Mouse (Mus musculus) hindbrain, postnatal 0 days (tissue): ENCODE measurements at regions not wholly inside any gene's neighbourhood (a gene's known extent, or its start where the extent isn't known, plus 50 kb on each side); places are given as distances from the start of the nearest gene placed in this dataset.

Source experiments
- ATAC-seq: fragments of 200-750 bp; cut with Nextera tagmentation; 2 replicates; pipeline ENCODE4 v1.8.0; 2017; ENCODE audit warnings: mild to moderate bottlenecking, moderate TSS enrichment, moderate library complexity
- DNase-seq: peaks from one replicate; pipeline ENCODE4 v3.0.0-alpha.2; 2015; ENCODE audit warnings: low spot score
- H3K27ac ChIP-seq: fragments of 300-500 bp; sonication (generic); 2 replicates; pipeline ENCODE4 v1.5.1; 2014; ENCODE audit warnings: mild to moderate bottlenecking
- H3K27me3 ChIP-seq: fragments of 300-500 bp; sonication (generic); 2 replicates; pipeline ENCODE4 v1.6.1; 2014; ENCODE audit warnings: low read length, mixed read lengths; ENCODE audit not compliant: insufficient read depth
- H3K36me3 ChIP-seq: fragments of 300-500 bp; sonication (generic); 2 replicates; pipeline ENCODE4 v1.6.1; 2014; ENCODE audit warnings: low read length, mixed read lengths; ENCODE audit not compliant: insufficient read depth
- H3K4me1 ChIP-seq: fragments of 300-500 bp; sonication (generic); 2 replicates; pipeline ENCODE4 v1.6.1; 2014; ENCODE audit warnings: antibody characterized with exemption, low read length, mixed read lengths; ENCODE audit not compliant: insufficient read depth
- H3K4me2 ChIP-seq: fragments of 300-500 bp; sonication (generic); 2 replicates; pipeline ENCODE4 v1.6.1; 2014; ENCODE audit warnings: low read depth, mild to moderate bottlenecking, low read length, moderate library complexity, mixed read lengths
- H3K4me3 ChIP-seq: fragments of 300-500 bp; sonication (generic); 2 replicates; pipeline ENCODE4 v1.5.1; 2014; ENCODE audit warnings: low read length
- H3K9ac ChIP-seq: fragments of 300-500 bp; sonication (generic); replicated peaks from 2 replicates; pipeline ENCODE4 v1.6.1; 2014; ENCODE audit warnings: mild to moderate bottlenecking, low read length, moderate library complexity, mixed read lengths
- H3K9me3 ChIP-seq: fragments of 300-500 bp; sonication (generic); 2 replicates; pipeline ENCODE4 v1.6.1; 2016; ENCODE audit warnings: low read length, mixed read lengths
- CTCF ChIP-seq: IDR thresholded peaks from 2 replicates; pipeline ENCODE4 v1.5.1; 2016; ENCODE audit warnings: antibody characterized with exemption, control low read depth, low read depth
- WGBS: fragments of 180-500 bp; shearing (Covaris S2); extraction: QIAGEN DNeasy Blood & Tissue Kit; methylation state at CpG from one replicate; pipeline ENCODE4 v1.1.7; 2014; 5-methylcytosine and 5-hydroxymethylcytosine counted together

DNA sequence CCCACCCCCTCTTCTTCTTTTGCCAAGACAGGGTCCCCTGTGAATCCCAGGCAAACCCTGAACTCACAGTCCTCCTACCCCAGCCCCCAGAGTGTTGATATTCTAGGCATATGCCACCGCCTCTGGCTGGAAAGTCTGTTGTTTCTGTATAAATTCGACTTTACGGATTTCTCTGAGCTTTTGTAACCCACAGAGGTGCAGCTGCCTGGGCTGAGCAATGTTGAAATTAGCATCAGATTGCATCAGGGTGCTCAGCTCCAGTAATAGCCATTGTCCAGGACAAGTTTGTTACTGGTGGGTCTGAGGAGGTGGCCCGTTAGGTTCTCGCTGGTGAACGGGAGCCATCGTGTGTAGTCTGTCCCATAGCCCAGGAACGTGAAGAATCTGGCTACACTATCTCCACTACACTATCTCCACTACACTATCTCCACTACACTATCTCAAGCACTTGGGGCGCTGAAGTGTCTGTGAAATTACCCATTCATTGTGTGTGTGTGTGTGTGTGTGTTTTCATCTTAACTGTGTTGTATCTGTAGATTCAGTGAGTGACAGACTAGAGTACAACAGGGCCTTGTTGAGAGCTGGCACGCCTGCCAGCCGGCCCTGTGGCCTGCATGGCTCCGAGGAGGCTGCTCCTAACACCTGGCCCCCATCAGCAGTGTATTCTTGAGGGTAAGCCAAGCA lies 92.4 kb upstream of the Hnrnpk start:
- Histone ChIP-seq H3K4me3 (no peak overlapping the region), H3K4me1 (no peaks in the 10 kb centered on the region), H3K9ac (no peak overlapping the region), H3K4me2 (no peak overlapping the region), H3K27ac (no peak overlapping the region), H3K36me3 (no peaks in the 10 kb centered on the region), H3K27me3 (no peaks in the 10 kb centered on the region), H3K9me3 (no peaks in the 10 kb centered on the region)
- WGBS: 68% methylated on average over 12 of the region's 12 CpGs
- ATAC-seq (peak; percentile 51; the same call in 1 of the 2 replicates), DNase-seq (no peak)
- TF ChIP-seq CTCF: no peak

DNA sequence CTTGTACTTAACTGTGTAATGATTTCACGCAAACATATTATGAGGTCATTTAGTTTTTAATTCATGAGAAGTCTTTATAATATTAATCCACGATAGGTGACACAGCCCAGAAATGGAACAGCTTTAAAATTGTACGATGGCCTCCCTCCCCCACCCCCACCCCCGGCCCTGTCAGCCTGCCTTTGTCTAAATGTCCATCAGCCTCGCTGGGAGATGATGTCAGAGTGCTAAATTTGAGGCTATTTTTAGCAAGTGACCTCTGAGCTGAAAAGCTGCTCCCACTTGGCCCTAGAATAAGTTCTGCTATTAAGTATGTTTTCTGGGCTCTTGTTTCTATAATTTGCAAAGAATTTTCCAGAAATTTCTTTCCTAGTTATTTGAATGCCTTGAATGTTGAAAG lies 91.6 kb upstream of the Hnrnpk start:
- H3K4me3 ChIP-seq: no peak overlapping the region
- no peak for TF ChIP-seq CTCF
- no peaks in the 10 kb centered on the region for H3K4me1 ChIP-seq
- H3K27me3 ChIP-seq: no peaks in the 10 kb centered on the region
- 44% methylated on average over 5 of the region's 5 CpGs for WGBS
- no peak overlapping the region for H3K9ac ChIP-seq
- DNase-seq: no peak
- no peaks in the 10 kb centered on the region for H3K36me3 ChIP-seq
- H3K4me2 ChIP-seq: no peak overlapping the region
- no peak overlapping the region for H3K27ac ChIP-seq
- H3K9me3 ChIP-seq: no peaks in the 10 kb centered on the region
- ATAC-seq: no peak

DNA sequence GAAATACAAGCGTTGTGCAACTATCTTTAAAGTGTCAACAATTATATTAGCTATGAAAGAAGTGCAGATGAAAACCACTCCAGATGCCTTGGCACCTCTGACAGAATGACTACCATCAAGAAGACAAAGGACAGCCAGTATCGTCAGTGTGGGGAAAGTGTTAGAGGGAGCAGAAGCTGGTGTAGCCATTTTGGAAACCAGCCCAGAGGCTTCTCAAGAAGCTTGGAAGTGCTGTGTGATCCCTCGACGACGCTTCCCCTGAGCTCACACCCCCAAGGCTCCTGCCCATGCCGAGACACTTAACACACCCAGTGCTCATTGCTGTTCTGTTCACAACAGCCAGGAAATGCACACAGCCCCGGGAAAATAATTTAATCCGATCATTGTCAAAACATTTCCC lies 87.7 kb upstream of the Hnrnpk start:
- no peak overlapping the region for H3K9ac ChIP-seq
- no peak overlapping the region for H3K27ac ChIP-seq
- no peaks in the 10 kb centered on the region for H3K27me3 ChIP-seq
- no peak overlapping the region for H3K4me2 ChIP-seq
- no peaks in the 10 kb centered on the region for H3K9me3 ChIP-seq
- TF ChIP-seq CTCF: no peak
- ATAC-seq: no peak
- H3K36me3 ChIP-seq: no peaks in the 10 kb centered on the region
- H3K4me3 ChIP-seq: no peak overlapping the region
- no peak for DNase-seq
- H3K4me1 ChIP-seq: no peaks in the 10 kb centered on the region
- 44% methylated on average over 8 of the region's 8 CpGs for WGBS

DNA sequence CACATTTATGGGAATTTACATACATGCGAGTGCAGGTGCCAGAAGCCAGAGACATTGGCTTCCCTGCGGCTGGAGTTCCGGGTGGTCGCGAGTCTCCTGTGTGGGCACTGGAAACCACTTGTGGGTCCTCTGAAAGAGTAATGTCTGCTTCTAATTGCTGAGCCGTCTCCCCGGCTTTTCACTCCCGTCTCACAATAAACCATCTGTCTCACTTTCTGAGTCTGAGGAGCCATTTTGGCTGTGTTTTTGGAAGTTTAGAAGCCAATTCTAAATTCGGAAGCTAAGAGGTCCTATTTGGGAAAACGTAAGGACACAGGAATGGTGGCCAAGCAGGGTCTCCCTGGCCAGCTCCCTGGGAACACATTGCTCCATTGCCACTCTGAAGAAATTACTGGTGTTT lies 81.9 kb upstream of the Hnrnpk start:
- H3K36me3 ChIP-seq: no peaks in the 10 kb centered on the region
- 63% methylated on average over 10 of the region's 10 CpGs for WGBS
- H3K9ac ChIP-seq: no peak overlapping the region
- H3K4me1 ChIP-seq: no peaks in the 10 kb centered on the region
- H3K27me3 ChIP-seq: no peaks in the 10 kb centered on the region
- ATAC-seq (no peak), DNase-seq (no peak)
- TF ChIP-seq CTCF: no peak
- H3K9me3 ChIP-seq: no peaks in the 10 kb centered on the region
- no peak overlapping the region for H3K27ac ChIP-seq
- no peak overlapping the region for H3K4me2 ChIP-seq
- H3K4me3 ChIP-seq: no peak overlapping the region

DNA sequence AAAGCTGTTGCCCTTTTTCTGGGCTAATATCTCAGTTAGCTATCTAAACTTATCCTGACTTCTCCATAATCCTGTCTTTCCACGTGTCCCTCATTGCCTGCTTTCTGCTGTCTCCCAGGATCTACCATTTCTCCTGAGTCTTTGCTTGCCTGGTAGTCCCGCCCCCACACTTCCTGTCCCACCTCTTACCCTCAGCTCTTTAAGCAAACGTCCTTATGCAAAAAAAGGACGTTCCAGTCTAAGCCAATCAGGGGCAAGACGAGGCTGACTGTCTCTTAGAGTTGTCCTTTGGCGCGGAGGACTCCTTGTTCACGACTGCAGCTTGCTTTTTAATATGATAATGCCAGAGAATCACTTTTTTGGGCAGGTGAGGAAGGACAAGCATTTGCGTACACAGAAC lies 79.6 kb upstream of the Hnrnpk start:
- no peak for ATAC-seq
- H3K4me3 ChIP-seq: no peak overlapping the region
- no peaks in the 10 kb centered on the region for H3K9me3 ChIP-seq

DNA sequence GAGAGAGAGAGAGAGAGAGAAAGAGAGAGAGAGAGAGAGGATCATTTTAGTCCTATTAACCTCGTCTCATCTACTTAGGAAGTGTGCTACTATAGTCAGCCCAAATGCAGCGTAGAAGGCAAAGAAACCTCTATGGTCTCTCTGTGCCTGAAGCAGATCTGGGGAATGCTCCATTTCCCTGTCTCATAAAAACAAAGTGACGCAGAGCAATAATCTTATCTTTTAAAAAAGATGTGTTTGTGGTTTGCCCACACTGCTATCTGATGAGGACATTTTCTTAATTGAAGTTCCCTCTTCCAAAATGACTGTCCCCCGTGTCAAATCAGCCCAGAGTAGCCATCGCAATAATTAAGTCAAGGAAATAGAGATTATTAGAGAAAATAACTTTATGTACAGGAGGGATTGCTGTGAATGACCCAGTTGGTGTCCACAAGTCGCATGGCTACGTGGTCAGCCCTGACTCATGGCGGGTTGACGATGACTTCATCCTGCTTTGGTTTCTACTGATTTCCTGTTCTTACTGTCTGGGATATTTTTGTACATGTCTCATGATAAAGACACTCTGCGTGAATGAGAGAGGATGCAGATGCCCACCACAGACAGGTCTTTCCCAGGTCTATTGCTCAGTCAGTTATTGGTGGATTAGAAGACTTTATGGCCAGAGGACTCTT lies 77.9 kb upstream of the Hnrnpk start:
- H3K9me3 ChIP-seq: no peaks in the 10 kb centered on the region
- H3K27me3 ChIP-seq: no peaks in the 10 kb centered on the region
- WGBS: 78% methylated on average over 10 of the region's 10 CpGs
- ATAC-seq: no peak
- no peak for DNase-seq
- TF ChIP-seq CTCF: no peak
- no peak overlapping the region for H3K27ac ChIP-seq
- H3K9ac ChIP-seq: no peak overlapping the region
- H3K4me2 ChIP-seq: no peak overlapping the region
- no peaks in the 10 kb centered on the region for H3K36me3 ChIP-seq
- H3K4me1 ChIP-seq: no peaks in the 10 kb centered on the region
- no peak overlapping the region for H3K4me3 ChIP-seq

More for the DNA sequence above, 79.6 kb upstream of the Hnrnpk start:
- TF ChIP-seq CTCF: no peak
- no peaks in the 10 kb centered on the region for H3K27me3 ChIP-seq
- no peak overlapping the region for H3K27ac ChIP-seq
- H3K4me2 ChIP-seq: no peak overlapping the region
- no peaks in the 10 kb centered on the region for H3K4me1 ChIP-seq
- H3K9ac ChIP-seq: no peak overlapping the region
- DNase-seq: no peak
- WGBS: 67% methylated on average over 9 of the region's 9 CpGs
- H3K36me3 ChIP-seq: no peaks in the 10 kb centered on the region

DNA sequence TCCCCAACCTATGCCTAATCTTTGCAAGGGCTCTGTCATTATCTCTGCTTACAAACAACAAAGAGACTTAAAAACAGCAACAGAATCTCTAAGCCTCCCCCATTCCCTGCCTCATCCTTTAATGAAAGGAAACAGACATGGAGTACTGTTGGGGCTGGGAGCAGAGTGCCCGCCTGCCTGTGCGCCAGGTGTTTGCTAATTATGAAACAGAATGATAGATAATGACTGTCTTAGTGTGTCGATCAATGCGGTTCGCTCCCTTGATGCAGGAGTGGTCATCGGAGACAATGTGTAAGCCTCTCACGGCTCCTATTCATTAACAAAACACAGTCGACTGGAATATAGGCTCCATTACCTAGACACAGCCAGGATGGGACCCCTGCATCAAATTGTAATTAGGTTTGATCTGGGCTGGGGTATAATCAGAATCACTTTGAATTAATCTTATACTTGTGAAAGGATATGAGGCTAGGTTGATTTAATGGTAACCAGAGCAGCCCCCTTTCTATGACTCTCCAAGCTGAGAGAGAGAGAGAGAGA lies 77.3 kb upstream of the Hnrnpk start:
- H3K9ac ChIP-seq: no peak overlapping the region
- no peak for DNase-seq
- no peak for ATAC-seq
- no peak overlapping the region for H3K4me2 ChIP-seq
- TF ChIP-seq CTCF: no peak
- no peaks in the 10 kb centered on the region for H3K36me3 ChIP-seq
- no peaks in the 10 kb centered on the region for H3K27me3 ChIP-seq
- H3K4me3 ChIP-seq: no peak overlapping the region
- H3K4me1 ChIP-seq: no peaks in the 10 kb centered on the region
- 61% methylated on average over 8 of the region's 8 CpGs for WGBS
- H3K9me3 ChIP-seq: no peaks in the 10 kb centered on the region
- no peak overlapping the region for H3K27ac ChIP-seq
